Comparison of ENCODE assay signal across 9 mouse cellular contexts in the genomic region with DNA sequence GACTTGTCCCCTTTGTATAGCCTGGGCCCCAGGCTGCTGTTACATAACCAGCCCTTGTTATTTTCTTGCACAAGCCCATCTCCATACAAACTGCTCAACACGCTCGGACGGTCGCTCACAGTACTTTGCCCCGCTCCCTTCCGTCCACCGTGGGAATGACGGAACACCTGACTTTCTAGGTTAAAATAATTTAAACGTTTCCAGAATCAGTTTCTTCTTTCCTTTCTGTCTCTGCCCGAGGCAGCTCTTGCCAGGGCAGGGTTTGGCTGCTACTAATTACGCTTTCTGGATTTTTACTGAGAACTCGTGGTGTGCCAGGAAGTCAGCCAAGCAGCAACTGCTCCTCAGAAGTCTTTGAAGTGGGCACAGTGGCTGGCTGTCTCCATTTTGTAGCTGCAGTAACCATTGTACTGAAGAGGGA. TPM values are rescaled to one million over a fixed set of nuclear protein-coding genes. Genes with fewer than 3 reads are reported as not detected.
DNase-seq lines count a peak whose midpoint lies in the region; ATAC-seq lines count a peak whose summit lies in the region.
"Had no signal": no experiment of that assay in that cellular context is flagged by ENCODE, and none has a peak within 500 bp of the region (broad histone marks: within the 10 kb centered on the region; RNA-seq: fewer than 3 reads in every experiment).

No protein-coding gene starts in this region.

- no peak for DNase-seq in heart, postnatal 36 days
- peak; percentile 50 to 67 for DNase-seq in CD8-positive naive resting alpha-beta T cell, adult 2 months (ENCODE audit: low read depth in 2 of 2, low spot score in 2 of 2)
- DNase-seq in induced T-regulatory cell, adult 2 months (ENCODE audit: low read depth) = peak; percentile 59
- DNase-seq in gastrocnemius, adult 18-20 months (ENCODE audit: low spot score) = no peak
- DNase-seq in midbrain, embryonic 11.5 days (ENCODE audit: low spot score, missing footprints) = no peak
- DNase-seq in testis, postnatal 14 days (ENCODE audit: low spot score) = no peak

- H3K27me3 ChIP-seq in heart, embryonic 16.5 days (ENCODE audit: control insufficient read depth, insufficient read depth, low read length) = no peaks in the 10 kb centered on the region
- H3K27me3 ChIP-seq in limb, embryonic 15.5 days = no peaks in the 10 kb centered on the region
- H3K27me3 ChIP-seq in midbrain, embryonic 11.5 days (ENCODE audit: control insufficient read depth, insufficient read depth, low read length) = peaks cover 4% of the 10 kb centered on the region

- H3K4me3 ChIP-seq in heart, embryonic 16.5 days (ENCODE audit: low read length) = no peak overlapping the region
- H3K4me3 ChIP-seq in limb, embryonic 15.5 days = no peak overlapping the region
- H3K4me3 ChIP-seq in midbrain, embryonic 11.5 days (ENCODE audit: low read depth, low read length) = no peak overlapping the region

- intact Hi-C loops in heart, postnatal 36 days (cut with DNase I) = loop anchor here (5.0 kb wide), 2 partner anchors 182 to 1083 kb away; a partner anchor contains a TSS

- no peak overlapping the region for H3K9ac ChIP-seq in heart, embryonic 16.5 days (ENCODE audit: low read length)
- no peak overlapping the region for H3K9ac ChIP-seq in limb, embryonic 15.5 days
- H3K9ac ChIP-seq in midbrain, embryonic 11.5 days (ENCODE audit: low read length) = no peak overlapping the region

- H3K4me1 ChIP-seq in heart, embryonic 16.5 days (ENCODE audit: control insufficient read depth, insufficient read depth, low read length) = peaks cover 36% of the 10 kb centered on the region
- H3K4me1 ChIP-seq in limb, embryonic 15.5 days = peaks cover 53% of the 10 kb centered on the region
- peaks cover 7% of the 10 kb centered on the region for H3K4me1 ChIP-seq in midbrain, embryonic 11.5 days (ENCODE audit: control insufficient read depth, insufficient read depth, low read length)

- H3K4me2 ChIP-seq in heart, embryonic 16.5 days (ENCODE audit: low read depth, low read length) = no peak overlapping the region
- H3K4me2 ChIP-seq in limb, embryonic 15.5 days = 0 out of 2 replicates have a peak overlapping the region, but pooled peaks have one; percentile 15
- no peak overlapping the region for H3K4me2 ChIP-seq in midbrain, embryonic 11.5 days

- 82% methylated on average over 12 of the region's 12 CpGs for WGBS in heart, embryonic 16.5 days
- 14% methylated on average over 12 of the region's 12 CpGs for WGBS in limb, embryonic 15.5 days
- WGBS in midbrain, embryonic 11.5 days = 73% methylated on average over 12 of the region's 12 CpGs

- peak overlapping the region; percentile 53; the same call in 1 of the 2 replicates for H3K27ac ChIP-seq in heart, embryonic 16.5 days (ENCODE audit: low read length)
- H3K27ac ChIP-seq in limb, embryonic 15.5 days = peak overlapping the region; percentile 51
- no peak overlapping the region for H3K27ac ChIP-seq in midbrain, embryonic 11.5 days (ENCODE audit: low read depth, low read length)

- H3K36me3 ChIP-seq in heart, embryonic 16.5 days (ENCODE audit: control insufficient read depth, insufficient read depth) = no peaks in the 10 kb centered on the region
- H3K36me3 ChIP-seq in limb, embryonic 15.5 days = no peaks in the 10 kb centered on the region
- H3K36me3 ChIP-seq in midbrain, embryonic 11.5 days (ENCODE audit: control insufficient read depth, insufficient read depth, low read length) = no peaks in the 10 kb centered on the region

- no peak for ATAC-seq in heart, embryonic 16.5 days (replicated peaks; ENCODE audit: extremely low read depth, insufficient read depth, low FRiP score)
- no peak for ATAC-seq in limb, embryonic 15.5 days (ENCODE audit: insufficient number of reproducible peaks, low FRiP score, low TSS enrichment, low read depth)
- no peak for ATAC-seq in midbrain, embryonic 11.5 days (ENCODE audit: low FRiP score)
- ATAC-seq: inflammation-experienced regulatory T-cells, adult 6 months had no signal

- H3K9me3 ChIP-seq in heart, embryonic 16.5 days (replicated peaks; ENCODE audit: control insufficient read depth, low read length) = no peaks in the 10 kb centered on the region
- no peaks in the 10 kb centered on the region for H3K9me3 ChIP-seq in limb, embryonic 15.5 days
- no peaks in the 10 kb centered on the region for H3K9me3 ChIP-seq in midbrain, embryonic 11.5 days (ENCODE audit: control insufficient read depth, low read length)

RNA-seq across cellular contexts. Expression of a gene that starts 2.3 kb away (rescaled TPM):
- polyA plus RNA-seq in heart, embryonic 16.5 days (2015; fragmentation: Nextera tagmentation; extraction: Ambion mirVana) = 71.0 and 76.0 TPM in 2 replicates
- total RNA-seq in heart, postnatal 36 days (2021) = 10 to 100 TPM; 73.3 to 84.1 TPM
- 58.7 and 59.0 TPM in 2 replicates for polyA plus RNA-seq in limb, embryonic 15.5 days (2015; fragmentation: Nextera tagmentation; extraction: Ambion mirVana)
- 10 to 100 TPM; 45.0 to 48.7 TPM for total RNA-seq in gastrocnemius, adult 18-20 months (2021)
- 32.6 and 33.6 TPM in 2 replicates for polyA plus RNA-seq in midbrain, embryonic 11.5 days (2014; fragmentation: Nextera tagmentation; extraction: Ambion mirVana)

RNA-seq across cellular contexts. Expression of a gene that starts 12.8 kb away (rescaled TPM):
- polyA plus RNA-seq in heart, embryonic 16.5 days (2015; fragmentation: Nextera tagmentation; extraction: Ambion mirVana) = 26.3 and 28.7 TPM in 2 replicates
- total RNA-seq in heart, postnatal 36 days (2021) = 10 to 100 TPM; 25.4 to 27.4 TPM
- polyA plus RNA-seq in limb, embryonic 15.5 days (2015; fragmentation: Nextera tagmentation; extraction: Ambion mirVana) = 9.8 and 10.7 TPM in 2 replicates
- 1 to 10 TPM; 6.6 to 9.0 TPM for total RNA-seq in gastrocnemius, adult 18-20 months (2021)
- 3.0 and 3.2 TPM in 2 replicates for polyA plus RNA-seq in midbrain, embryonic 11.5 days (2014; fragmentation: Nextera tagmentation; extraction: Ambion mirVana)
- polyA plus RNA-seq: inflammation-experienced regulatory T-cells, adult 6 months had no signal

RNA-seq across cellular contexts. Expression of a gene that starts 49.5 kb away (rescaled TPM):
- polyA plus RNA-seq in heart, embryonic 16.5 days (2015; fragmentation: Nextera tagmentation; extraction: Ambion mirVana) = 2.8 and 9.6 TPM in 2 replicates
- 1 to 10 TPM; 1.3 to 2.2 TPM for total RNA-seq in heart, postnatal 36 days (2021)
- 60.0 and 68.0 TPM in 2 replicates for polyA plus RNA-seq in limb, embryonic 15.5 days (2015; fragmentation: Nextera tagmentation; extraction: Ambion mirVana)
- total RNA-seq in gastrocnemius, adult 18-20 months (2021) = under 1 TPM; 0.34 to 0.45 TPM
- 0.18 and 0.32 TPM in 2 replicates for polyA plus RNA-seq in midbrain, embryonic 11.5 days (2014; fragmentation: Nextera tagmentation; extraction: Ambion mirVana)
- polyA plus RNA-seq: inflammation-experienced regulatory T-cells, adult 6 months had no signal

Comparison
In these comparisons a context has a peak if more than half of its experiments do, and no peak if none do; other contexts are left out.
1. DNase-seq: peak in CD8-positive naive resting alpha-beta T cell, adult 2 months (2 of 2) and induced T-regulatory cell, adult 2 months (single experiment); none in heart, postnatal 36 days (0 of 2), gastrocnemius, adult 18-20 months (single experiment), midbrain, embryonic 11.5 days (single experiment) and testis, postnatal 14 days (single experiment).